Mouse (Mus musculus) erythroblast, embryonic 14.5 days (primary cell): ENCODE results near the gene Sycn.

Experiments
- GATA1 ChIP-seq: IDR thresholded peaks from 2 replicates; pipeline ENCODE4 v1.6.1; 2012; ENCODE audit warnings: low read length, inconsistent platforms, mixed read lengths
- TAL1 ChIP-seq: IDR thresholded peaks from 3 replicates; pipeline ENCODE4 v1.6.1; 2012; ENCODE audit warnings: low read length, inconsistent platforms, mixed read lengths

- TF ChIP-seq TAL1: no peak
- TF ChIP-seq GATA1: no peak
These were observed 15.4 kb downstream of the Sycn start for GRCm38 (mm10) chr7:28555939-28556535.
